Mouse (Mus musculus) CD4-positive, CD25-positive, alpha-beta regulatory T cell, adult 4 months (primary cell): Measurements from ENCODE around the gene Cxcr4. TPM values are rescaled to one million over a fixed set of nuclear protein-coding genes. Genes with fewer than 3 reads are reported as not detected.
A peak's percentile ranks its signal among the peaks of the same experiment; 100 is the strongest.

Experiments used
- ATAC-seq: one replicate; pipeline ENCODE4 v1.8.0; 2017
- polyA plus RNA-seq, 2 experiments: library from polyadenylated mRNA; unstranded; fragments of 100-300 nt; shearing (Covaris generic); gene quantifications; one replicate each; pipeline ENCODE4 v1.2.1; 2017

The Cxcr4 gene
- polyA plus RNA-seq, result 10 to 100 TPM in 1 of 2 experiments, 1 to 10 TPM in 1; 5.6 to 29.9 TPM

GRCm38 (mm10) chr1:128592211-128592741 lies at the start of gene Cxcr4:
TSS of gene Cxcr4 (minus strand) at chr1:128592293.
- ATAC-seq, result peak; percentile 66

GRCm38 (mm10) chr1:128639707-128640107 lies 47.6 kb upstream of the Cxcr4 start:
- no peak for ATAC-seq

- no peak for ATAC-seq
Measured at GRCm38 (mm10) chr1:128637230-128637740, 45.2 kb upstream of the Cxcr4 start.

- ATAC-seq, result no peak
Measured at GRCm38 (mm10) chr1:128636258-128637229, 44.5 kb upstream of the Cxcr4 start.

- no peak for ATAC-seq
Measured at GRCm38 (mm10) chr1:128633711-128634379, 41.8 kb upstream of the Cxcr4 start.

GRCm38 (mm10) chr1:128632522-128632921 lies 40.4 kb upstream of the Cxcr4 start:
- ATAC-seq, result no peak

- ATAC-seq, result no peak
Measured at GRCm38 (mm10) chr1:128626144-128626678, 34.1 kb upstream of the Cxcr4 start.

- ATAC-seq, result no peak
Measured at GRCm38 (mm10) chr1:128623594-128623887, 31.4 kb upstream of the Cxcr4 start.

- peak; percentile 57 for ATAC-seq
Measured at GRCm38 (mm10) chr1:128622867-128623593, 30.9 kb upstream of the Cxcr4 start.

GRCm38 (mm10) chr1:128617654-128618310 lies 25.7 kb upstream of the Cxcr4 start:
- ATAC-seq, result no peak

- no peak for ATAC-seq
Measured at GRCm38 (mm10) chr1:128616586-128616985, 24.5 kb upstream of the Cxcr4 start.

- ATAC-seq, result peak; percentile 42
Measured at GRCm38 (mm10) chr1:128615459-128615806, 23.3 kb upstream of the Cxcr4 start.

- ATAC-seq, result peak; percentile 78
Measured at GRCm38 (mm10) chr1:128614653-128615458, 22.8 kb upstream of the Cxcr4 start.

GRCm38 (mm10) chr1:128608119-128608518 lies 16.0 kb upstream of the Cxcr4 start:
- no peak for ATAC-seq

- ATAC-seq, result no peak
Measured at GRCm38 (mm10) chr1:128607423-128607822, 15.3 kb upstream of the Cxcr4 start.

- ATAC-seq, result peak; percentile 88
Measured at GRCm38 (mm10) chr1:128605794-128606193, 13.7 kb upstream of the Cxcr4 start.

- ATAC-seq, result peak; percentile 3
Measured at GRCm38 (mm10) chr1:128602688-128603385, 10.7 kb upstream of the Cxcr4 start.

- ATAC-seq, result no peak
Measured at GRCm38 (mm10) chr1:128602018-128602687, 10.1 kb upstream of the Cxcr4 start.

- ATAC-seq, result peak; percentile 48
Measured at GRCm38 (mm10) chr1:128601307-128601706, 9.2 kb upstream of the Cxcr4 start.

- no peak for ATAC-seq
Measured at GRCm38 (mm10) chr1:128600549-128600948, 8.5 kb upstream of the Cxcr4 start.
